Mouse (Mus musculus): ENCODE measurements around the gene Plekhs1. TPM values are rescaled to one million over a fixed set of nuclear protein-coding genes. Genes with fewer than 3 reads are reported as not detected.
A peak's percentile ranks its signal among the peaks of the same experiment; 100 is the strongest.

The Plekhs1 gene
- polyA plus RNA-seq, 1 experiment from 2014 or later = 1.4 TPM

DNA sequence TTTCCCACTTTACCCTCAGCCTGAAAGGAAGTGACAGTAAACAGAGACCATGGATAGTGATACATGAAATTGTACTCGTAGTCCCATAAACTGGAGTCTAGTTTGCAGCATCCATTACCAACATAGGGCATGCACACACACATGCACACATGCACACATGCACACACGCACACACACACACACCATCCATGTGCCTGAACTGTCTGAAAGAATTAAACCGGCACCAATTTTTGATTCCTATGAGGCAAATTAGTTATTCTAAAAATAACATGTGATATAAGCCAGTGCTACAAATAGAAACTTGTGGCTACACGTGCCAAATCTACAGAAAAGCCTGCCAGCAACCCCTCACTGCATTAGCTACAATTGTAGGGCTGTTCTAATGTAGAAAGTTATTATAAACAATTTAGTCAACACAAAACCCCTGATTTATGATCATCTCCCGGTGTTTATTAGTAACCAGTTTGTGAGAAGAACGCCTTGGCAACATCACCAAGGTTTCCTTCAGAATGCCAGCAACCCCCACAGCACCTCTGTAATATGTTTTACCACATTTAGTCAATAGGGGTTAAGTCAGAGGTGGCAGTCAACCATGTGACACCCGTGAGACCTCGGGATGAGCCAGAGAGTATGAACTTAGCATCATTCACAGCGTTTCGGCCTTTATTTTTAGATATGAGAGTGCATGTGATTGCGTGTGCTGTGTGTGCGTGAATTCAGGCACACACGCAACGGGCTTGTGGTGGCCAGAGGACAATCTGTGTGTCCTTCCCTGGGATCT is 72.0 kb downstream of the Plekhs1 start:
- Histone ChIP-seq H3K27ac (peak overlapping the region; percentile 58), H3K4me2 (no peak overlapping the region), H3K27me3 (replicated peaks) (no peaks in the 10 kb centered on the region), H3K9ac (no peak overlapping the region), H3K36me3 (peaks cover 12% of the 10 kb centered on the region; the same call in 1 of the 2 replicates), H3K9me3 (no peaks in the 10 kb centered on the region), H3K4me1 (0 out of 2 replicates have a peak, but pooled peaks cover 10% of the 10 kb centered on the region), H3K4me3 (replicated peaks) (no peak overlapping the region)
- ATAC-seq (ENCODE audit: insufficient read depth, low FRiP score, low read depth) = peak; percentile 64; the same call in 1 of the 2 replicates
- 63% methylated on average over 14 of the region's 14 CpGs for WGBS

DNA sequence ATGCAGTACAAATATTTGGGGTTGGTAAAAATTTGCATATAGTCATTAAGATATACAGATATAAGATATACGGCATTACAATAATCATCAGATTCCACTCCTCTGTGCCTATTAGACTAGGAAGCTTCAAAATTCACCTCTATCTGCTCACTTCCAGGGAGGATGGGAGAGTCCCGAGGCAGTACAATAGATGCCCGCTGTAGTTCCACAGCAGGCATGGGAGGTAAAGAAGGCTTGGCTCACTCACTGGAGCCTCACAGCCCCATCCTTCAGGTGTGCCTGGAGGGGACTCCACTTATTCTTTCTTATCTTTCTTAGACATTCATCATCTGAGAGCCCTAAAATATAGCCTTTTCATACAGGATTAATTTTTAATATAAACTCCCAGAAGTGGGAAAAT is 72.9 kb downstream of the Plekhs1 start:
- H3K4me1 ChIP-seq = 0 out of 2 replicates have a peak, but pooled peaks cover 10% of the 10 kb centered on the region
- no peak overlapping the region for H3K9ac ChIP-seq
- no peaks in the 10 kb centered on the region for H3K27me3 ChIP-seq (replicated peaks)
- H3K4me2 ChIP-seq = no peak overlapping the region
- H3K4me3 ChIP-seq (replicated peaks) = no peak overlapping the region
- 77% methylated on average over 3 of the region's 3 CpGs for WGBS
- peaks cover 12% of the 10 kb centered on the region; the same call in 1 of the 2 replicates for H3K36me3 ChIP-seq
- H3K27ac ChIP-seq = peak overlapping the region; percentile 73; the same call in 1 of the 2 replicates
- ATAC-seq (ENCODE audit: insufficient read depth, low FRiP score, low read depth) = no peak
- no peaks in the 10 kb centered on the region for H3K9me3 ChIP-seq

DNA sequence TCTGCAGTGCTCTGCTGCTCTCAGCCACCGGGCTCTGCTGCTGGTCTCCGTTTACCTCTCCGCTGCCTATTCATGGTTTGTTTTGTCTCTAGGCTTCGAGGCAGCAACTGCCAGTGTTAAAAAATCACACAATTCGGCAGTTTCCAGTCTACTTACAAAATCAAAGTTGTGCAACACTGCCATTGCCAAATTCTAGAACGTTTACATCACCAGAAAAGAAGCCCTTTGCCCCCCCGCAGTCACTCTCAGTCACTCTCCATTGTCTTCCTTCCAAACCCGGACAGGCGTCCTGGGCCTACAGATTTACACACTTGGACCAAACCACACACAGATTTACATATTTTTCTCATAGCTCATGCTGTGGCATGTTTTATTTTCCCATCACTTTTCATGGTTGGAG is 73.6 kb downstream of the Plekhs1 start:
- Histone ChIP-seq H3K4me2 (no peak overlapping the region), H3K27me3 (replicated peaks) (no peaks in the 10 kb centered on the region), H3K4me1 (0 out of 2 replicates have a peak, but pooled peaks cover 10% of the 10 kb centered on the region), H3K4me3 (replicated peaks) (no peak overlapping the region), H3K9me3 (no peaks in the 10 kb centered on the region), H3K36me3 (peaks cover 12% of the 10 kb centered on the region; the same call in 1 of the 2 replicates), H3K9ac (no peak overlapping the region), H3K27ac (peak overlapping the region; percentile 73)
- 58% methylated on average over 9 of the region's 9 CpGs for WGBS
- no peak for ATAC-seq (ENCODE audit: insufficient read depth, low FRiP score, low read depth)

DNA sequence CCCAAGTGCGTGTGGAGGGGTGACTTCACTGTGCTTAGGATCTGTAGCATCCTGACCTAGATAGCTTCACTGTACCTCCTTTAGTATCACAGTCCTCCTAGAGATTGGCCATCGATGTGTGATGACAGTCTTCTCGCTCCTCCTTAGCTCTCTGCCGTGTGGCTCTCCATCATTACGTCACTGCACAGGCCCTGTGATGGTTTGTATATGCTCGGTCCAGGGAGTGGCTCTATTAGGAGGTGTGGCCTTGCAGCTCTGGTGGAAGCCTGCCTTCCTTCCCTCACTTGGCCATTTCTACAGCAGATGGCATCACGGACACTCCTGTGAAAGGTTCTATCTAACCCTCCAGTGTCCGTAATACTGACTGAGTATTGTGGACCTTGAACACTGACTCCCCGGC is 74.3 kb downstream of the Plekhs1 start:
- Histone ChIP-seq H3K27ac (no peak overlapping the region), H3K27me3 (replicated peaks) (no peaks in the 10 kb centered on the region), H3K4me1 (0 out of 2 replicates have a peak, but pooled peaks cover 10% of the 10 kb centered on the region), H3K9me3 (no peaks in the 10 kb centered on the region), H3K4me2 (no peak overlapping the region), H3K36me3 (peaks cover 12% of the 10 kb centered on the region; the same call in 1 of the 2 replicates), H3K4me3 (replicated peaks) (no peak overlapping the region), H3K9ac (no peak overlapping the region)
- 75% methylated on average over 9 of the region's 9 CpGs for WGBS
- no peak for ATAC-seq (ENCODE audit: insufficient read depth, low FRiP score, low read depth)

Other genes with a start within 250 kb of the Plekhs1 start
- 36.4 and 52.0 TPM in 2 replicates for gene Habp2, start 174.5 kb upstream of the Plekhs1 start, polyA plus RNA-seq (2015; fragmentation: Nextera tagmentation; extraction: Ambion mirVana)
- gene Nrap, start 71.6 kb upstream of the Plekhs1 start, polyA plus RNA-seq (2015; fragmentation: Nextera tagmentation; extraction: Ambion mirVana) = 0.36 and 0.43 TPM in 2 replicates
- gene Casp7, start 64.5 kb upstream of the Plekhs1 start, polyA plus RNA-seq (2015; fragmentation: Nextera tagmentation; extraction: Ambion mirVana) = 28.7 and 31.6 TPM in 2 replicates
- gene Dclre1a, start 86.6 kb downstream of the Plekhs1 start, polyA plus RNA-seq (2015; fragmentation: Nextera tagmentation; extraction: Ambion mirVana) = 24.9 and 25.7 TPM in 2 replicates
- gene Nhlrc2, start 86.6 kb downstream of the Plekhs1 start, polyA plus RNA-seq (2015; fragmentation: Nextera tagmentation; extraction: Ambion mirVana) = 16.6 and 16.9 TPM in 2 replicates

Measured in stomach, embryonic 15.5 days (tissue).